Mouse (Mus musculus) megakaryocyte, adult 5-6 weeks (primary cell): ENCODE data around the gene Olfr1212. TPM values are rescaled to one million over a fixed set of nuclear protein-coding genes. Genes with fewer than 3 reads are reported as not detected.

Experiments
- ATAC-seq: 2 replicates; pipeline ENCODE4 v1.8.0; 2016; ENCODE audit warnings: mild to moderate bottlenecking, inconsistent platforms; ENCODE audit not compliant: poor library complexity, severe bottlenecking
- total RNA-seq, 2 experiments: library from RNA; stranded (forward) in 1 of 2; stranded (reverse) in 1 of 2; fragments of 153-499, 151-499 nt in 1 of 2; fragments of 221-1000, 200-1000 nt in 1 of 2; gene quantifications; 2 replicates each; pipeline versions ENCODE4 v1.2.3 to v1.2.4; 2015 to 2017

Olfr1212 gene
- not detected in 2 replicates for total RNA-seq (2015)
- total RNA-seq (2017), result not detected in 2 replicates

GRCm38 (mm10) chr2:88953669-88954068, at the start of gene Olfr1212:
TSS of gene Olfr1212 (plus strand) at chr2:88953969.
- no peak for ATAC-seq

- no peak for ATAC-seq
These were observed 38.7 kb upstream of the Olfr1212 start, which contains the start of gene Olfr1209 for GRCm38 (mm10) chr2:88915057-88915456. TSS of gene Olfr1209 (minus strand) at chr2:88915157.

- no peak for ATAC-seq
These were observed 15.8 kb upstream of the Olfr1212 start, which contains the start of gene Olfr1211 for GRCm38 (mm10) chr2:88938011-88938410. TSS of gene Olfr1211 (minus strand) at chr2:88938111.

GRCm38 (mm10) chr2:88980181-88980580, 26.4 kb downstream of the Olfr1212 start, which contains the start of gene Gm13762:
TSS of gene Gm13762 (minus strand) at chr2:88980281.
- no peak for ATAC-seq

- no peak for ATAC-seq
These were observed 38.8 kb downstream of the Olfr1212 start, which contains the start of gene Olfr1214 for GRCm38 (mm10) chr2:88992553-88992952. TSS of gene Olfr1214 (minus strand) at chr2:88992653.

- ATAC-seq, result no peak
These were observed 53.1 kb downstream of the Olfr1212 start, which contains the start of gene Olfr1215 for GRCm38 (mm10) chr2:89006873-89007272. TSS of gene Olfr1215 (minus strand) at chr2:89006973.

Other genes starting within 250 kb of the Olfr1212 start
- not detected in 2 replicates for gene Olfr1196, start 249.4 kb upstream of the Olfr1212 start, total RNA-seq (2015)
- gene Olfr1196, start 249.4 kb upstream of the Olfr1212 start, total RNA-seq (2017), result not detected in 2 replicates
- not detected in 2 replicates for gene Olfr1197, start 221.6 kb upstream of the Olfr1212 start, total RNA-seq (2015)
- gene Olfr1197, start 221.6 kb upstream of the Olfr1212 start, total RNA-seq (2017), result not detected in 2 replicates
- not detected in 2 replicates for gene Olfr1198, start 202.6 kb upstream of the Olfr1212 start, total RNA-seq (2015)
- not detected in 2 replicates for gene Olfr1198, start 202.6 kb upstream of the Olfr1212 start, total RNA-seq (2017)
- not detected in 2 replicates for gene Olfr1199, start 193.5 kb upstream of the Olfr1212 start, total RNA-seq (2015)
- gene Olfr1199, start 193.5 kb upstream of the Olfr1212 start, total RNA-seq (2017), result not detected in 2 replicates
- not detected in 2 replicates for gene Olfr1200, start 183.5 kb upstream of the Olfr1212 start, total RNA-seq (2015)
- not detected in 2 replicates for gene Olfr1200, start 183.5 kb upstream of the Olfr1212 start, total RNA-seq (2017)
- not detected in 2 replicates for gene Olfr1201, start 160.9 kb upstream of the Olfr1212 start, total RNA-seq (2015)
- not detected in 2 replicates for gene Olfr1201, start 160.9 kb upstream of the Olfr1212 start, total RNA-seq (2017)
- gene Olfr1202, start 139.5 kb upstream of the Olfr1212 start, total RNA-seq (2015), result not detected in 2 replicates
- gene Olfr1202, start 139.5 kb upstream of the Olfr1212 start, total RNA-seq (2017), result not detected in 2 replicates
- gene Olfr1205, start 124.2 kb upstream of the Olfr1212 start, total RNA-seq (2015), result not detected in 2 replicates
- gene Olfr1205, start 124.2 kb upstream of the Olfr1212 start, total RNA-seq (2017), result not detected in 2 replicates
- gene Olfr1204, start 104.7 kb upstream of the Olfr1212 start, total RNA-seq (2015), result not detected in 2 replicates
- not detected in 2 replicates for gene Olfr1204, start 104.7 kb upstream of the Olfr1212 start, total RNA-seq (2017)
- not detected in 2 replicates for gene Olfr1206, start 90.7 kb upstream of the Olfr1212 start, total RNA-seq (2015)
- gene Olfr1206, start 90.7 kb upstream of the Olfr1212 start, total RNA-seq (2017), result not detected in 2 replicates
- gene Olfr1208, start 51.7 kb upstream of the Olfr1212 start, total RNA-seq (2015), result not detected in 2 replicates
- gene Olfr1208, start 51.7 kb upstream of the Olfr1212 start, total RNA-seq (2017), result not detected in 2 replicates
- gene Olfr1209, start 38.8 kb upstream of the Olfr1212 start, total RNA-seq (2015), result not detected in 2 replicates
- not detected in 2 replicates for gene Olfr1209, start 38.8 kb upstream of the Olfr1212 start, total RNA-seq (2017)
- not detected in 2 replicates for gene Olfr1211, start 15.9 kb upstream of the Olfr1212 start, total RNA-seq (2015)
- not detected in 2 replicates for gene Olfr1211, start 15.9 kb upstream of the Olfr1212 start, total RNA-seq (2017)
- gene Gm13762, start 26.3 kb downstream of the Olfr1212 start, total RNA-seq (2015), result not detected in 2 replicates
- not detected in 2 replicates for gene Gm13762, start 26.3 kb downstream of the Olfr1212 start, total RNA-seq (2017)
- gene Olfr1214, start 38.7 kb downstream of the Olfr1212 start, total RNA-seq (2015), result not detected in 2 replicates
- not detected in 2 replicates for gene Olfr1214, start 38.7 kb downstream of the Olfr1212 start, total RNA-seq (2017)
- gene Olfr1215, start 53.0 kb downstream of the Olfr1212 start, total RNA-seq (2015), result not detected in 2 replicates
- not detected in 2 replicates for gene Olfr1215, start 53.0 kb downstream of the Olfr1212 start, total RNA-seq (2017)
- not detected in 2 replicates for gene Olfr1216, start 64.4 kb downstream of the Olfr1212 start, total RNA-seq (2015)
- gene Olfr1216, start 64.4 kb downstream of the Olfr1212 start, total RNA-seq (2017), result not detected in 2 replicates
- gene Olfr1217, start 78.1 kb downstream of the Olfr1212 start, total RNA-seq (2015), result not detected in 2 replicates
- gene Olfr1217, start 78.1 kb downstream of the Olfr1212 start, total RNA-seq (2017), result not detected in 2 replicates
- gene Olfr1218, start 107.2 kb downstream of the Olfr1212 start, total RNA-seq (2015), result not detected in 2 replicates
- not detected in 2 replicates for gene Olfr1218, start 107.2 kb downstream of the Olfr1212 start, total RNA-seq (2017)
- not detected in 2 replicates for gene Olfr1219, start 129.5 kb downstream of the Olfr1212 start, total RNA-seq (2015)
- gene Olfr1219, start 129.5 kb downstream of the Olfr1212 start, total RNA-seq (2017), result not detected in 2 replicates
- not detected in 2 replicates for gene Olfr1220, start 152.9 kb downstream of the Olfr1212 start, total RNA-seq (2015)
- gene Olfr1220, start 152.9 kb downstream of the Olfr1212 start, total RNA-seq (2017), result not detected in 2 replicates
- gene Olfr1221, start 163.3 kb downstream of the Olfr1212 start, total RNA-seq (2015), result not detected in 2 replicates
- gene Olfr1221, start 163.3 kb downstream of the Olfr1212 start, total RNA-seq (2017), result not detected in 2 replicates
- not detected in 2 replicates for gene Olfr1222, start 179.1 kb downstream of the Olfr1212 start, total RNA-seq (2015)
- not detected in 2 replicates for gene Olfr1222, start 179.1 kb downstream of the Olfr1212 start, total RNA-seq (2017)
- gene Olfr1223, start 197.6 kb downstream of the Olfr1212 start, total RNA-seq (2015), result not detected in 2 replicates
- gene Olfr1223, start 197.6 kb downstream of the Olfr1212 start, total RNA-seq (2017), result not detected in 2 replicates
- not detected in 2 replicates for gene Olfr1224-ps1, start 210.1 kb downstream of the Olfr1212 start, total RNA-seq (2015)
- gene Olfr1224-ps1, start 210.1 kb downstream of the Olfr1212 start, total RNA-seq (2017), result not detected in 2 replicates
- gene Olfr1225, start 220.7 kb downstream of the Olfr1212 start, total RNA-seq (2015), result not detected in 2 replicates
- not detected in 2 replicates for gene Olfr1225, start 220.7 kb downstream of the Olfr1212 start, total RNA-seq (2017)
- gene Olfr1226, start 246.1 kb downstream of the Olfr1212 start, total RNA-seq (2015), result not detected in 2 replicates
- not detected in 2 replicates for gene Olfr1226, start 246.1 kb downstream of the Olfr1212 start, total RNA-seq (2017)